Mouse (Mus musculus) MEL (cell line): ENCODE measurements at regions not wholly inside any gene's neighbourhood (a gene's known extent, or its start where the extent isn't known, plus 50 kb on each side); places are given as distances from the start of the nearest gene placed in this dataset.

Source experiments
- DNase-seq: peaks from one replicate; pipeline ENCODE4 v3.0.0; 2011; ENCODE audit warnings: low read depth, low spot score
- H3K27ac ChIP-seq: 2 replicates; pipeline ENCODE4 v1.5.1; 2012; ENCODE audit warnings: low read depth, mild to moderate bottlenecking, control low read depth, low read length, moderate library complexity; ENCODE audit not compliant: control insufficient read depth
- H3K27me3 ChIP-seq, 2 experiments: fragments of 150-350 bp in 1 of 2; sonication (generic) in 1 of 2; 2 replicates each; pipeline ENCODE4 v1.6.1; 2012; ENCODE audit warnings: low read length in 2 of 2, mild to moderate bottlenecking in 2 of 2, improper control_type of control experiment in 1 of 2, moderate library complexity in 1 of 2; ENCODE audit not compliant: insufficient read depth in 2 of 2, control insufficient read depth in 1 of 2
- H3K36me3 ChIP-seq, 2 experiments: 2 replicates each; pipeline ENCODE4 v1.6.1; 2012 to 2014; ENCODE audit warnings: low read length in 2 of 2, improper control_type of control experiment in 1 of 2, inconsistent platforms in 1 of 2, mild to moderate bottlenecking in 1 of 2; ENCODE audit not compliant: insufficient read depth in 2 of 2, control insufficient read depth in 1 of 2
- H3K4me1 ChIP-seq, 2 experiments: fragments of 150-350 bp in 1 of 2; sonication (generic) in 1 of 2; 2 replicates each; pipeline ENCODE4 v1.6.1; 2012; ENCODE audit warnings: low read length in 2 of 2, improper control_type of control experiment in 1 of 2, mild to moderate bottlenecking in 1 of 2; ENCODE audit not compliant: insufficient read depth in 2 of 2, control insufficient read depth in 1 of 2
- H3K4me3 ChIP-seq, 2 experiments: fragments of 150-350 bp in 1 of 2; sonication (generic) in 1 of 2; 2 replicates each; pipeline ENCODE4 v1.5.1; 2012; ENCODE audit warnings: low read depth in 2 of 2, low read length in 2 of 2, mild to moderate bottlenecking in 2 of 2, moderate library complexity in 2 of 2, control low read depth in 1 of 2, improper control_type of control experiment in 1 of 2; ENCODE audit not compliant: control insufficient read depth in 1 of 2, insufficient read depth in 1 of 2
- H3K79me2 ChIP-seq: 2 replicates; pipeline ENCODE4 v1.6.1; 2012; ENCODE audit warnings: mild to moderate bottlenecking, low read length, moderate library complexity; ENCODE audit not compliant: control insufficient read depth, poor library complexity, insufficient read depth
- H3K9ac ChIP-seq: 2 replicates; pipeline ENCODE4 v1.6.1; 2012; ENCODE audit warnings: low read depth, mild to moderate bottlenecking, control low read depth, low read length, moderate library complexity; ENCODE audit not compliant: control insufficient read depth, poor library complexity, severe bottlenecking
- H3K9me3 ChIP-seq: fragments of 150-350 bp; sonication (generic); replicated peaks from 2 replicates; pipeline ENCODE4 v1.6.1; 2012; ENCODE audit warnings: mild to moderate bottlenecking, low read length, improper control_type of control experiment, moderate library complexity; ENCODE audit not compliant: insufficient read depth
- BHLHE40 ChIP-seq: IDR thresholded peaks from 2 replicates; pipeline ENCODE4 v1.6.1; 2012; ENCODE audit warnings: low read depth, mild to moderate bottlenecking, inconsistent platforms, low read length, improper control_type of control experiment, borderline replicate concordance
- CHD2 ChIP-seq: IDR thresholded peaks from 2 replicates; pipeline ENCODE4 v1.6.1; 2011; ENCODE audit warnings: low read length, improper control_type of control experiment
- CTCF ChIP-seq, 3 experiments: IDR thresholded peaks in 2 of 3; conservative IDR thresholded peaks in 1 of 3; 2 replicates each; pipeline ENCODE4 v1.5.1; 2011 to 2012; ENCODE audit warnings: low read length in 3 of 3, low read depth in 2 of 3, mild to moderate bottlenecking in 2 of 3, improper control_type of control experiment in 1 of 3, inconsistent platforms in 1 of 3, mixed read lengths in 1 of 3, moderate library complexity in 1 of 3; ENCODE audit not compliant: control insufficient read depth in 1 of 3, insufficient read depth in 1 of 3, poor library complexity in 1 of 3, severe bottlenecking in 1 of 3
- E2F4 ChIP-seq: IDR thresholded peaks from 2 replicates; pipeline ENCODE4 v1.6.1; 2011; ENCODE audit warnings: low read depth, low read length, improper control_type of control experiment, borderline replicate concordance
- ELF1 ChIP-seq: IDR thresholded peaks from 2 replicates; pipeline ENCODE4 v1.6.1; 2014; ENCODE audit warnings: low read depth, mild to moderate bottlenecking, inconsistent platforms, low read length, improper control_type of control experiment, moderate library complexity
- EP300 ChIP-seq, 2 experiments: IDR thresholded peaks; 2 replicates each; pipeline ENCODE4 v1.6.1; 2011; ENCODE audit warnings: improper control_type of control experiment in 2 of 2, low read length in 2 of 2, low read depth in 1 of 2, mild to moderate bottlenecking in 1 of 2
- GABPA ChIP-seq: IDR thresholded peaks from 2 replicates; pipeline ENCODE4 v1.6.1; 2012; ENCODE audit warnings: low read depth, mild to moderate bottlenecking, inconsistent platforms, low read length, improper control_type of control experiment, moderate library complexity
- GATA1 ChIP-seq: IDR thresholded peaks from 2 replicates; pipeline ENCODE4 v1.6.1; 2011; ENCODE audit warnings: low read depth, low read length, improper control_type of control experiment
- KAT2A ChIP-seq: conservative IDR thresholded peaks from 2 replicates; pipeline ENCODE4 v1.6.1; 2012; ENCODE audit warnings: low read depth, low read length, improper control_type of control experiment, inconsistent platforms
- MXI1 ChIP-seq: IDR thresholded peaks from 2 replicates; pipeline ENCODE4 v1.6.1; 2011; ENCODE audit warnings: mild to moderate bottlenecking, low read depth, low read length, improper control_type of control experiment
- MYC ChIP-seq: IDR thresholded peaks from 2 replicates; pipeline ENCODE4 v1.6.1; 2011; ENCODE audit warnings: low read depth, mild to moderate bottlenecking, low read length, improper control_type of control experiment, moderate library complexity
- POLR2A ChIP-seq, 2 experiments: IDR thresholded peaks; 2 replicates each; pipeline ENCODE4 v1.6.1; 2011 to 2012; ENCODE audit warnings: low read length in 2 of 2, mild to moderate bottlenecking in 2 of 2, control low read depth in 1 of 2, improper control_type of control experiment in 1 of 2, low read depth in 1 of 2, moderate library complexity in 1 of 2; ENCODE audit not compliant: control insufficient read depth in 1 of 2, insufficient read depth in 1 of 2, poor library complexity in 1 of 2
- POLR2AphosphoS5 ChIP-seq: IDR thresholded peaks from 2 replicates; pipeline ENCODE4 v1.6.1; 2012; ENCODE audit warnings: low read depth, borderline replicate concordance, mild to moderate bottlenecking, inconsistent platforms, low read length, moderate library complexity, mixed read lengths
- RAD21 ChIP-seq: IDR thresholded peaks from 2 replicates; pipeline ENCODE4 v1.6.1; 2011; ENCODE audit warnings: mild to moderate bottlenecking, low read depth, low read length, improper control_type of control experiment
- RCOR1 ChIP-seq: IDR thresholded peaks from 2 replicates; pipeline ENCODE4 v1.6.1; 2012; ENCODE audit warnings: low read depth, mild to moderate bottlenecking, inconsistent platforms, low read length, improper control_type of control experiment
- SMC3 ChIP-seq: IDR thresholded peaks from 2 replicates; pipeline ENCODE4 v1.6.1; 2011; ENCODE audit warnings: low read depth, low read length, improper control_type of control experiment
- TAL1 ChIP-seq: IDR thresholded peaks from 2 replicates; pipeline ENCODE4 v1.6.1; 2012; ENCODE audit warnings: mild to moderate bottlenecking, inconsistent platforms, low read length, moderate library complexity, mixed read lengths
- TBP ChIP-seq: IDR thresholded peaks from 2 replicates; pipeline ENCODE4 v1.8.0; 2011; ENCODE audit warnings: low read depth, low read length, improper control_type of control experiment
- TCF12 ChIP-seq: IDR thresholded peaks from 2 replicates; pipeline ENCODE4 v1.6.1; 2014; ENCODE audit warnings: low read depth, mild to moderate bottlenecking, inconsistent platforms, low read length, improper control_type of control experiment, moderate library complexity
- UBTF ChIP-seq: IDR thresholded peaks from 2 replicates; pipeline ENCODE4 v1.6.1; 2012; ENCODE audit warnings: low read depth, mild to moderate bottlenecking, inconsistent platforms, low read length, improper control_type of control experiment, moderate library complexity, borderline replicate concordance; ENCODE audit not compliant: insufficient read depth
- ZKSCAN1 ChIP-seq: IDR thresholded peaks from 2 replicates; pipeline ENCODE4 v1.6.1; 2012; ENCODE audit warnings: low read depth, mild to moderate bottlenecking, inconsistent platforms, low read length, improper control_type of control experiment, moderate library complexity
- ZMIZ1 ChIP-seq: IDR thresholded peaks from 2 replicates; pipeline ENCODE4 v1.6.1; 2012; ENCODE audit warnings: low read depth, mild to moderate bottlenecking, inconsistent platforms, low read length, improper control_type of control experiment, moderate library complexity
- ZNF384 ChIP-seq: IDR thresholded peaks from 2 replicates; pipeline ENCODE4 v1.6.1; 2012; ENCODE audit warnings: low read depth, mild to moderate bottlenecking, inconsistent platforms, low read length, improper control_type of control experiment

DNA sequence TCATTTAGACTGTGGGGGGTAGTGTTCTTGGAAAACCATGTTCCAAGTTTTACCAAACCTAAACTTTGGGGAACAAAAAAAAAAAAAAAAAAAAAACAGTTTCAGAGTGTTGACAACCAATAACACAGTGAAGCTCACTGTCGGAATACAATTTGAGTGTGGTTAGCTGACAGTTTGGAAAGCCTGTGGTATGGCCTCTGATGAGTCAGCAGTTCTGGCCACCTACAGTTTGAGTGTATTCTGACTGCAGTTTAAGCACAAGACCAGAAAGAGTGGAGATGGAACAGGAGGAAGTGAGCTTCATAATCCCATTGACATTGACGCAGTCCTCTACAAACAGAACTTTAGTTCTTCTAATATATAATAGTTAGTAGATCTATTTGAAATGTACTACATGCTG, 303.0 kb downstream of the Inhba start:
- no peaks in the 10 kb centered on the region for H3K36me3 ChIP-seq
- H3K4me1 ChIP-seq: no peaks in the 10 kb centered on the region
- no peak overlapping the region for H3K27ac ChIP-seq
- no peaks in the 10 kb centered on the region for H3K9me3 ChIP-seq
- no peak for DNase-seq
- H3K79me2 ChIP-seq: no peaks in the 10 kb centered on the region
- H3K9ac ChIP-seq: no peak overlapping the region
- no peak for TF ChIP-seq ZMIZ1
- TF ChIP-seq, all 39 proteins: peak for 0
- Histone ChIP-seq H3K27me3 (no peaks in the 10 kb centered on the region), H3K4me3 (no peak overlapping the region)

DNA sequence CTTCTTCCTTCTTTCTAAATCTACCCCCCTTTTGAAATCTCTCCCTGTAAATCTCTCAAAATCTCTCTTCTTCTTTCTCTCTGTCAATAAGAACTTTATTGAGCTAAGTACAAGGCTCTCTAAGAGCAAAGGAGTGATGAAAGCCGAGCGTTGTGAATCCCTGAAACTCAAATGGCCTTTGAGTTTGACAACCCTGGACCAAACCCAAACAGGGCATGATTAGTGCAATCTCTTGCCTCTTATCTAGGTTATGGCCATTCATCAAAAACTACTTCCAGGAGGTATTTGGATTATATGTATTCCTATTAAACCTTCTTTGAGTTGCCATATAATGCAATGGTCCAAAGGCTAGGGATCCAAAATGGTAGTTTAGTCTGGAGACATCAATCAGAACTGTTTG, 304.0 kb downstream of the Inhba start:
- no peaks in the 10 kb centered on the region for H3K36me3 ChIP-seq
- DNase-seq: no peak
- H3K79me2 ChIP-seq: no peaks in the 10 kb centered on the region
- H3K27me3 ChIP-seq: no peaks in the 10 kb centered on the region
- TF ChIP-seq GABPA (no peak), POLR2A (IDR thresholded peaks at IDR 0.05; ENCODE audit: control insufficient read depth in 1 of 2, insufficient read depth in 1 of 2, low read depth in 1 of 2, low read length in 2 of 2, poor library complexity in 1 of 2) (no peak), GATA1 (no peak), MXI1 (no peak), MYC (no peak), CHD2 (no peak), BHLHE40 (no peak), TAL1 (no peak), RCOR1 (no peak), TBP (no peak), POLR2AphosphoS5 (no peak), TCF12 (no peak), ELF1 (no peak), SMC3 (no peak), RAD21 (no peak), UBTF (no peak)
- TF ChIP-seq, all 39 proteins: peak for 0
- Histone ChIP-seq H3K9me3 (no peaks in the 10 kb centered on the region), H3K4me1 (no peaks in the 10 kb centered on the region), H3K27ac (no peak overlapping the region), H3K9ac (no peak overlapping the region), H3K4me3 (no peak overlapping the region)

DNA sequence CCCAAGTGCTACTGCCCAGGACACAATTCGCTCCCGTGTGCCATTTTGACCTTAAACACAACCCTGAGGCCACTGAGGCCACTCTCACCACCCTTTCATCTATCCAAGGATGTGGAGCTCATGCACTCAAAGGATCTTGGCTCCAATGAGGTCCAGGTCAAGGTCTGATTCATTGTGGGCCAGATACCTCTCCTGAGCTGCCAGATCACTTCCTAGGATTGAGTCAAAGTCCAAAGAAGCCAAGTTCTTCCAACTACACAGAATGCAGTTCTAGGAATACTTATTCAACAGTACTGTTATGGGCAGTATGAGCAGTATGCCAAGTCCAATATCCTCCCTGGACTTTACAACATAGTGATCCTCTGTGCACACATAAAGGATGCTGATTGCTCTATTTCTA, 304.9 kb downstream of the Inhba start:
- no peak overlapping the region for H3K9ac ChIP-seq
- no peaks in the 10 kb centered on the region for H3K9me3 ChIP-seq
- H3K4me1 ChIP-seq: no peaks in the 10 kb centered on the region
- no peaks in the 10 kb centered on the region for H3K36me3 ChIP-seq
- H3K79me2 ChIP-seq: no peaks in the 10 kb centered on the region
- H3K27me3 ChIP-seq: no peaks in the 10 kb centered on the region
- TF ChIP-seq TAL1: no peak
- TF ChIP-seq E2F4: no peak
- TF ChIP-seq KAT2A: no peak
- no peak for TF ChIP-seq CHD2
- no peak for TF ChIP-seq CTCF (IDR thresholded peaks at IDR 0.05 in 2 of 3, conservative IDR thresholded peaks at IDR 0.05 in 1 of 3; ENCODE audit: control insufficient read depth in 1 of 3, insufficient read depth in 1 of 3, low read depth in 2 of 3, low read length in 3 of 3, poor library complexity in 1 of 3, severe bottlenecking in 1 of 3)
- TF ChIP-seq EP300 (IDR thresholded peaks at IDR 0.05; ENCODE audit: low read depth in 1 of 2, low read length in 2 of 2): no peak
- no peak for TF ChIP-seq POLR2AphosphoS5
- TF ChIP-seq GABPA: no peak
- no peak for TF ChIP-seq POLR2A (IDR thresholded peaks at IDR 0.05; ENCODE audit: control insufficient read depth in 1 of 2, insufficient read depth in 1 of 2, low read depth in 1 of 2, low read length in 2 of 2, poor library complexity in 1 of 2)
- no peak for TF ChIP-seq ZKSCAN1
- no peak for TF ChIP-seq ZNF384
- DNase-seq: no peak
- H3K4me3 ChIP-seq: no peak overlapping the region
- H3K27ac ChIP-seq: no peak overlapping the region
